Mouse (Mus musculus) erythroblast, embryonic 14.5 days (primary cell): ENCODE measurements around the gene Hs3st3b1.

Experiments used
- GATA1 ChIP-seq: IDR thresholded peaks from 2 replicates; pipeline ENCODE4 v1.6.1; 2012; ENCODE audit warnings: low read length, inconsistent platforms, mixed read lengths
- TAL1 ChIP-seq: IDR thresholded peaks from 3 replicates; pipeline ENCODE4 v1.6.1; 2012; ENCODE audit warnings: low read length, inconsistent platforms, mixed read lengths

DNA sequence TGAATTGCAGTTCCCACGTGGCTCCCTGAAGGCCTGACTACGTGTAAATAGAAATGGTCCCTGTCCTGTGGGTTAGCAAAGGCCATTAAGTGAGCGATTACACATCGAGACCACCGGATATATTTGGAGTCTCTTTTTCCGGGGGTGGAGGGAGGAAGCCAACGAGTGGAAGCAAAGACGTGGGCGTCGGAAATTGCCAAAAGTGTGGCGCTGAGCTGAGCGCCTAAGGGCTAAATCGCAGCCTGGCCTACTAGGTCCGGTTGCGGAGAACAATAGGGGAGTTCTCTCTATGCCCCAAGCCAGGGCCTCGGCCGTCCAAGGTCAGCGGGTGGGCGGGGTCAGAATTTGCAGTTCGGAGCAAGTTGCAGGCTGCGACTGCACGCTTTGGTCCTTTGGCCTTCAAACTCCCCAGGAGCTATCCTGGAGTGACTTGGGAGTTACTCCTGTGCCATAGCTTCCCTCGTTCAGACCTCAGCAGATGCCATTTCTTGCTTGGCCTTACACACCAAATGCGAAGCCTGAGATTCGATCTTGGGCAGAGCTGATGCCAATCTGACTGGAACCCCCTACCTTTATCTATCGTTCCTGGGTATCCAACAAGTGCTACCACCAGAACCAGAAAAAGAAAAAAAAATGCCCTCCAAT lies 2.3 kb upstream of the Hs3st3b1 start:
- TF ChIP-seq GATA1 (no peak), TAL1 (no peak)
